ENCODE assay signal across 11 mouse cellular contexts in the genomic region with DNA sequence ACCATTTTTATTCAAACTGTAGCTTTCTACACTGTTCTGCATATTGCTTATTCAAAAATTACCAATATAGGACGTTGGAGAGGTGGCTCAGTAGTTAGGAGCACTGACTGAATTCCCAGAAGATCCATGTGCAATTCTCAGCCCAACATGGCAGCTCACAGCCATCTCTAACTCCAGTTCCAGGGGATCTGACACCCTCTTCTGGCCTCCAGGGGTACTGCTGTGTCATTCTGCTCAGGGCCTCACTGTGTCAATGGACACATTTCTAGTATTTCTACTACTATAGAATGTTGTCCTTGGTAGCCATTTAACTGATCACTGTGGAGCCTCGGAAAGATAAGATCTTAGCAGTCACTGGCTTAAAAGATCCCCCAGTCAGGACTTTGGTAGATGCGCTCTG. TPM values are rescaled to one million over a fixed set of nuclear protein-coding genes. Genes with fewer than 3 reads are reported as not detected.
DNase-seq lines count a peak whose midpoint lies in the region; ATAC-seq and TF ChIP-seq lines count a peak whose summit lies in the region.
"Had no signal": no experiment of that assay in that cellular context is flagged by ENCODE, and none has a peak within 500 bp of the region (broad histone marks: within the 10 kb centered on the region; RNA-seq: fewer than 3 reads in every experiment).

No protein-coding gene starts in this region.

- peaks cover 7% of the 10 kb centered on the region; the same call in 1 of the 2 replicates for H3K36me3 ChIP-seq in kidney, adult 2 months (ENCODE audit: control insufficient read depth, insufficient read depth, low read length)
- peaks cover 18% of the 10 kb centered on the region for H3K36me3 ChIP-seq in kidney, embryonic 15.5 days
- H3K36me3 ChIP-seq in ES-E14 (ENCODE audit: control insufficient read depth, insufficient read depth, low read length, poor library complexity, severe bottlenecking): no peaks in the 10 kb centered on the region
- no peaks in the 10 kb centered on the region for H3K36me3 ChIP-seq in forebrain, embryonic 10.5 days (replicated peaks)
- H3K36me3 ChIP-seq: forebrain, embryonic 12.5 days had no signal

- no peak overlapping the region for H3K4me2 ChIP-seq in kidney, embryonic 15.5 days
- H3K4me2 ChIP-seq: forebrain, embryonic 12.5 days; liver, embryonic 15.5 days had no signal

- peak; percentile 52 for TF ChIP-seq CTCF in kidney, adult 2 months (conservative IDR thresholded peaks at IDR 0.05; ENCODE audit: insufficient read depth, insufficient read length, low read depth, low read length)

- TF ChIP-seq POLR2A in kidney, adult 2 months (IDR thresholded peaks at IDR 0.05; ENCODE audit: low read depth, low read length): no peak

- H3K4me1 ChIP-seq in kidney, adult 2 months (ENCODE audit: control insufficient read depth, insufficient read depth, low read length): peaks cover 4% of the 10 kb centered on the region; the same call in 1 of the 2 replicates
- peaks cover 6% of the 10 kb centered on the region for H3K4me1 ChIP-seq in kidney, embryonic 15.5 days
- peaks cover 0 to 6% of the 10 kb centered on the region in 2 experiments; a peak in 1 of 4 replicates for H3K4me1 ChIP-seq in ES-E14 (ENCODE audit: control insufficient read depth in 2 of 2, insufficient read depth in 2 of 2, low read length in 2 of 2, poor library complexity in 1 of 2)
- H3K4me1 ChIP-seq in forebrain, embryonic 10.5 days: peaks cover 9% of the 10 kb centered on the region

- H3K27me3 ChIP-seq in kidney, adult 2 months (replicated peaks; ENCODE audit: control insufficient read depth, insufficient read depth, low read length): no peaks in the 10 kb centered on the region
- no peaks in the 10 kb centered on the region for H3K27me3 ChIP-seq in kidney, embryonic 15.5 days
- no peaks in the 10 kb centered on the region for H3K27me3 ChIP-seq in forebrain, embryonic 10.5 days (ENCODE audit: poor library complexity, severe bottlenecking)
- H3K27me3 ChIP-seq: forebrain, embryonic 12.5 days; liver, embryonic 15.5 days had no signal

- ATAC-seq in kidney, embryonic 15.5 days (replicated peaks; ENCODE audit: low FRiP score): no peak

- 77% methylated on average over 3 of the region's 3 CpGs for WGBS in kidney, adult 2 months
- WGBS in kidney, embryonic 15.5 days: 70% methylated on average over 3 of the region's 3 CpGs
- 65% methylated on average over 3 of the region's 3 CpGs for WGBS in forebrain, embryonic 10.5 days

- in situ Hi-C loops in ES-E14 (cut with MboI; ENCODE audit: low sequenced_read_pairs in 2 of 2, unreplicated experiment in 2 of 2): no loop called here

- H3K9me3 ChIP-seq in kidney, embryonic 15.5 days (replicated peaks): no peaks in the 10 kb centered on the region
- H3K9me3 ChIP-seq in ES-E14 (ENCODE audit: control insufficient read depth, insufficient read depth, low read depth, low read length): no peaks in the 10 kb centered on the region
- no peaks in the 10 kb centered on the region for H3K9me3 ChIP-seq in forebrain, embryonic 10.5 days
- H3K9me3 ChIP-seq: forebrain, embryonic 12.5 days; liver, embryonic 15.5 days had no signal

- peak; percentile 39 for DNase-seq in kidney, adult 2 months
- peak; percentile 34 for DNase-seq in CD4-positive helper T cell, adult 2 months (ENCODE audit: low read depth, low spot score)
- DNase-seq in ES-E14 (ENCODE audit: low read depth, low spot score) (no peak), MN1 (ENCODE audit: low spot score) (no peak)
- DNase-seq in kidney, postnatal 4 days: peak; percentile 19 to 31
- no peak for DNase-seq in right cerebral cortex, adult 2 months (ENCODE audit: low spot score in 2 of 2)
- DNase-seq in forebrain, embryonic 10.5 days (ENCODE audit: extremely low spot score, low spot score): no peak

- H3K9ac ChIP-seq in kidney, embryonic 15.5 days: no peak overlapping the region
- no peak overlapping the region for H3K9ac ChIP-seq in ES-E14 (ENCODE audit: insufficient read depth, low read depth, low read length, poor library complexity, severe bottlenecking)
- H3K9ac ChIP-seq: forebrain, embryonic 12.5 days; liver, embryonic 15.5 days had no signal

- no peak overlapping the region for H3K4me3 ChIP-seq in kidney, adult 2 months (ENCODE audit: insufficient read depth, low read depth, low read length)
- no peak overlapping the region for H3K4me3 ChIP-seq in kidney, embryonic 15.5 days (replicated peaks)
- no peak overlapping the region for H3K4me3 ChIP-seq in ES-E14 (ENCODE audit: insufficient read depth in 1 of 2, low read depth in 1 of 2, low read length in 2 of 2, poor library complexity in 1 of 2, severe bottlenecking in 1 of 2)
- H3K4me3 ChIP-seq in forebrain, embryonic 10.5 days: no peak overlapping the region
- H3K4me3 ChIP-seq: forebrain, embryonic 12.5 days; liver, embryonic 15.5 days had no signal

- H3K27ac ChIP-seq in kidney, adult 2 months (ENCODE audit: insufficient read depth, low read depth, low read length): no peak overlapping the region
- no peak overlapping the region for H3K27ac ChIP-seq in kidney, embryonic 15.5 days
- no peak overlapping the region for H3K27ac ChIP-seq in ES-E14 (ENCODE audit: insufficient read depth, low read depth, low read length, poor library complexity, severe bottlenecking)
- H3K27ac ChIP-seq in forebrain, embryonic 10.5 days: no peak overlapping the region
- H3K27ac ChIP-seq: forebrain, embryonic 12.5 days; liver, embryonic 15.5 days had no signal

TF ChIP-seq in ES-E14, 5 proteins besides CTCF, POLR2A, EP300 and RAD21:
- TF ChIP-seq MAFK (IDR thresholded peaks at IDR 0.05; ENCODE audit: insufficient read depth, low read depth, low read length) (no peak), CHD2 (IDR thresholded peaks at IDR 0.05; ENCODE audit: low read depth, low read length) (no peak), ZNF384 (IDR thresholded peaks at IDR 0.05; ENCODE audit: low read depth, low read length) (no peak), HCFC1 (IDR thresholded peaks at IDR 0.05; ENCODE audit: borderline replicate concordance, insufficient read depth, low read length) (no peak), ZC3H11A (IDR thresholded peaks at IDR 0.05; ENCODE audit: borderline replicate concordance, low read depth, low read length) (0 out of 2 replicates have a peak, but pooled peaks have one; percentile 50)

RNA-seq across cellular contexts. Expression of gene Med17, which starts 5.7 kb away (rescaled TPM):
- polyA plus RNA-seq in kidney, adult 2 months (2012; rRNA removed): 20.5 and 21.3 TPM in 2 replicates
- polyA plus RNA-seq in kidney, embryonic 15.5 days (2015; fragmentation: Nextera tagmentation; extraction: Ambion mirVana): 35.4 and 39.2 TPM in 2 replicates
- 37.2 and 51.5 TPM in 2 replicates for total RNA-seq in ES-E14 (2012; rRNA removed)
- 38.1 and 39.5 TPM in 2 replicates for polyA plus RNA-seq in forebrain, embryonic 10.5 days (2016; fragmentation: Nextera tagmentation; extraction: Ambion mirVana)

RNA-seq across cellular contexts. Expression of gene Taf1d, which starts 20.6 kb away (rescaled TPM):
- polyA plus RNA-seq in kidney, adult 2 months (2012; rRNA removed): 8.9 and 11.5 TPM in 2 replicates
- 94.4 and 94.9 TPM in 2 replicates for polyA plus RNA-seq in kidney, embryonic 15.5 days (2015; fragmentation: Nextera tagmentation; extraction: Ambion mirVana)
- total RNA-seq in ES-E14 (2012; rRNA removed): 982 and 1,438 TPM in 2 replicates
- polyA plus RNA-seq in forebrain, embryonic 10.5 days (2016; fragmentation: Nextera tagmentation; extraction: Ambion mirVana): 100 and 110 TPM in 2 replicates

RNA-seq across cellular contexts. Expression of gene 4931406C07Rik, which starts 20.8 kb away (rescaled TPM):
- polyA plus RNA-seq in kidney, adult 2 months (2012; rRNA removed): 137 and 184 TPM in 2 replicates
- polyA plus RNA-seq in kidney, embryonic 15.5 days (2015; fragmentation: Nextera tagmentation; extraction: Ambion mirVana): 18.2 and 20.7 TPM in 2 replicates
- 6.4 and 6.5 TPM in 2 replicates for total RNA-seq in ES-E14 (2012; rRNA removed)
- 4.4 and 5.2 TPM in 2 replicates for polyA plus RNA-seq in forebrain, embryonic 10.5 days (2016; fragmentation: Nextera tagmentation; extraction: Ambion mirVana)

RNA-seq across cellular contexts. Expression of gene Vstm5, which starts 46.6 kb away (rescaled TPM):
- 11.6 and 15.6 TPM in 2 replicates for polyA plus RNA-seq in kidney, adult 2 months (2012; rRNA removed)
- polyA plus RNA-seq in kidney, embryonic 15.5 days (2015; fragmentation: Nextera tagmentation; extraction: Ambion mirVana): 6.0 and 6.9 TPM in 2 replicates
- 2.9 and 4.3 TPM in 2 replicates for total RNA-seq in ES-E14 (2012; rRNA removed)
- polyA plus RNA-seq in forebrain, embryonic 10.5 days (2016; fragmentation: Nextera tagmentation; extraction: Ambion mirVana): 0.34 and 0.68 TPM in 2 replicates
- total RNA-seq: monocyte, adult 5-6 weeks had no signal

Comparison
In these comparisons a context has a peak if more than half of its experiments do, and no peak if none do; other contexts are left out.
1. DNase-seq: peak in kidney, adult 2 months (single experiment), CD4-positive helper T cell, adult 2 months (single experiment) and kidney, postnatal 4 days (2 of 2); none in ES-E14 (single experiment), right cerebral cortex, adult 2 months (0 of 2), MN1 (single experiment) and forebrain, embryonic 10.5 days (single experiment).